Mouse (Mus musculus) neutrophil, adult 83 days (primary cell): ENCODE measurements around the gene Kars. TPM values are rescaled to one million over a fixed set of nuclear protein-coding genes. Genes with fewer than 3 reads are reported as not detected.

ENCODE experiments used
- total RNA-seq, 2 experiments: library from RNA; stranded (reverse); gene quantifications; one replicate each; pipeline ENCODE4 v1.2.4; 2023

Gene Kars
- total RNA-seq = 10 to 100 TPM; 52.2 to 54.9 TPM

GRCm38 (mm10) chr8:112010997-112011815 is at the start of gene Kars, which contains the start of gene Terf2ip:
Kars (minus strand) TSS chr8:112011323.
Terf2ip (plus strand) TSS chr8:112011398.

GRCm38 (mm10) chr8:112014936-112015335 is 3.8 kb upstream of the Kars start, which contains the start of gene Gm6793:
Gm6793 (minus strand) TSS chr8:112015036.

GRCm38 (mm10) chr8:111992013-111992702 is 19.0 kb downstream of the Kars start, which contains the start of gene Adat1:
Adat1 (minus strand) TSS chr8:111992302.

Other genes with a start within 250 kb of the Kars start
- 10 to 100 TPM; 26.4 to 26.6 TPM for gene Cfdp1, start 157.0 kb downstream of the Kars start, total RNA-seq
- 1 to 10 TPM; 3.1 TPM for gene Tmem170, start 134.6 kb downstream of the Kars start, total RNA-seq
- gene Chst5, start 100.9 kb downstream of the Kars start, total RNA-seq = not detected
- gene Tmem231, start 77.4 kb downstream of the Kars start, total RNA-seq = under 1 TPM; 0.42 to 0.92 TPM
- gene Gabarapl2, start 70.6 kb downstream of the Kars start, total RNA-seq = 10 to 100 TPM; 83.3 to 92.3 TPM
- under 1 TPM; 0.83 to 0.97 TPM for gene Adat1, start 19.0 kb downstream of the Kars start, total RNA-seq
- 1 to 10 TPM; 6.5 to 9.0 TPM for gene Terf2ip, start 75 bp upstream of the Kars start, total RNA-seq
- gene Gm6793, start 3.7 kb upstream of the Kars start, total RNA-seq = not detected